9 mouse cellular contexts compared by ENCODE assay signal in the genomic region with DNA sequence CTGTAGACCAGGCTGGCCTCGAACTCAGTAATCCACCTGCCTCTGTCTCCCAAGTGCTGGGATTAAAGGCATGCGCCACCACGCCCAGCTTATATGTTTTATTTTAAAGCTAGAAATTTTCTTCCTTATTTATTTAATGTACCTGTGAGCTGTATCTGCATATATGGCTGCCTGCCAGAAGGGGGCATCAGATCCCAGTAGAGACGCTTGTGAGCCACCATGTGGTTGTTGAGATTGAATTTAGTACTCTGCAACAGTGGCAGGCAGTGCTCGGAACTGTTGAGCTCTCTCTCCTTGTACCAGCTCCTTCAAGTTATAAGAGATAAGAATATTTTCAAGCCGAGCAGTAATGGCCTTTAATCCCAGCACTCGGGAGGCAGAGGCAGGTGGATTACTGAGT. TPM values are rescaled to one million over a fixed set of nuclear protein-coding genes. Genes with fewer than 3 reads are reported as not detected.
DNase-seq lines count a peak whose midpoint lies in the region; ATAC-seq and TF ChIP-seq lines count a peak whose summit lies in the region.
"Had no signal": no experiment of that assay in that cellular context is flagged by ENCODE, and none has a peak within 500 bp of the region (broad histone marks: within the 10 kb centered on the region; RNA-seq: fewer than 3 reads in every experiment).

No protein-coding gene starts in this region.

- H3K4me1 ChIP-seq in hindbrain, postnatal 0 days (ENCODE audit: insufficient read depth, low read length) = no peaks in the 10 kb centered on the region
- no peaks in the 10 kb centered on the region for H3K4me1 ChIP-seq in hindbrain, embryonic 16.5 days (ENCODE audit: control insufficient read depth, insufficient read depth, low read depth, low read length)
- no peaks in the 10 kb centered on the region for H3K4me1 ChIP-seq in bone marrow macrophage, adult 2 months (ENCODE audit: control insufficient read depth, insufficient read depth, low read length)
- H3K4me1 ChIP-seq in lung, embryonic 14.5 days (ENCODE audit: insufficient read depth) = no peaks in the 10 kb centered on the region
- H3K4me1 ChIP-seq in heart, embryonic 10.5 days = no peaks in the 10 kb centered on the region

- H3K4me3 ChIP-seq in hindbrain, postnatal 0 days (ENCODE audit: low read length) = no peak overlapping the region
- H3K4me3 ChIP-seq in hindbrain, embryonic 16.5 days (ENCODE audit: low read length) = no peak overlapping the region
- no peak overlapping the region for H3K4me3 ChIP-seq in bone marrow macrophage, adult 2 months (ENCODE audit: insufficient read depth, low read length)
- no peak overlapping the region for H3K4me3 ChIP-seq in lung, embryonic 14.5 days (ENCODE audit: low read depth, low read length)
- no peak overlapping the region for H3K4me3 ChIP-seq in heart, embryonic 10.5 days
- H3K4me3 ChIP-seq: heart, embryonic 13.5 days had no signal

- ATAC-seq in hindbrain, postnatal 0 days = no peak
- ATAC-seq in hindbrain, embryonic 16.5 days = no peak
- no peak for ATAC-seq in lung, embryonic 14.5 days (ENCODE audit: insufficient read depth)

- WGBS in hindbrain, postnatal 0 days = 77% methylated on average over 7 of the region's 7 CpGs
- WGBS in hindbrain, embryonic 16.5 days = 77% methylated on average over 7 of the region's 7 CpGs
- WGBS in lung, embryonic 14.5 days = 73% methylated on average over 7 of the region's 7 CpGs
- 77% methylated on average over 7 of the region's 7 CpGs for WGBS in heart, embryonic 10.5 days

- no peak overlapping the region for H3K9ac ChIP-seq in hindbrain, postnatal 0 days (replicated peaks; ENCODE audit: low read length)
- no peak overlapping the region for H3K9ac ChIP-seq in hindbrain, embryonic 16.5 days (ENCODE audit: low read depth, low read length)
- H3K9ac ChIP-seq in lung, embryonic 14.5 days = no peak overlapping the region
- H3K9ac ChIP-seq: heart, embryonic 13.5 days had no signal

- H3K27ac ChIP-seq in hindbrain, postnatal 0 days = no peak overlapping the region
- no peak overlapping the region for H3K27ac ChIP-seq in hindbrain, embryonic 16.5 days (ENCODE audit: low read depth, low read length)
- H3K27ac ChIP-seq in bone marrow macrophage, adult 2 months (ENCODE audit: insufficient read depth, low read depth, low read length) = no peak overlapping the region
- no peak overlapping the region for H3K27ac ChIP-seq in lung, embryonic 14.5 days (ENCODE audit: low read depth)
- H3K27ac ChIP-seq in heart, embryonic 10.5 days = no peak overlapping the region
- H3K27ac ChIP-seq: heart, embryonic 13.5 days had no signal

- TF ChIP-seq CTCF in hindbrain, postnatal 0 days (IDR thresholded peaks at IDR 0.05; ENCODE audit: low read depth) = peak; percentile 56
- TF ChIP-seq CTCF in bone marrow macrophage, adult 2 months (IDR thresholded peaks at IDR 0.05; ENCODE audit: low read depth, low read length) = peak; percentile 37
- TF ChIP-seq CTCF in lung, embryonic 14.5 days (IDR thresholded peaks at IDR 0.05; ENCODE audit: low read depth) = peak; percentile 47

- TF ChIP-seq POLR2A in bone marrow macrophage, adult 2 months (IDR thresholded peaks at IDR 0.05; ENCODE audit: borderline replicate concordance, low read depth, low read length) = no peak

- intact Hi-C loops in gastrocnemius, postnatal 14 days (cut with DNase I; ENCODE audit: low total_unique reads) = no loop called here

- H3K9me3 ChIP-seq in hindbrain, postnatal 0 days (ENCODE audit: low read length) = no peaks in the 10 kb centered on the region
- no peaks in the 10 kb centered on the region for H3K9me3 ChIP-seq in hindbrain, embryonic 16.5 days (ENCODE audit: control insufficient read depth, low read length)
- H3K9me3 ChIP-seq in lung, embryonic 14.5 days (ENCODE audit: low read depth, low read length) = no peaks in the 10 kb centered on the region
- H3K9me3 ChIP-seq in heart, embryonic 10.5 days = no peaks in the 10 kb centered on the region
- H3K9me3 ChIP-seq: heart, embryonic 13.5 days had no signal

- no peak overlapping the region for H3K4me2 ChIP-seq in hindbrain, postnatal 0 days (ENCODE audit: low read depth, low read length)
- H3K4me2 ChIP-seq in hindbrain, embryonic 16.5 days (ENCODE audit: low read length) = no peak overlapping the region
- no peak overlapping the region for H3K4me2 ChIP-seq in lung, embryonic 14.5 days
- H3K4me2 ChIP-seq: heart, embryonic 13.5 days had no signal

- H3K36me3 ChIP-seq in hindbrain, postnatal 0 days (ENCODE audit: insufficient read depth, low read length) = peaks cover 60% of the 10 kb centered on the region
- peaks cover 43% of the 10 kb centered on the region for H3K36me3 ChIP-seq in hindbrain, embryonic 16.5 days (ENCODE audit: control insufficient read depth, insufficient read depth, low read length)
- peaks cover 83% of the 10 kb centered on the region for H3K36me3 ChIP-seq in lung, embryonic 14.5 days (ENCODE audit: insufficient read depth)
- peaks cover 84% of the 10 kb centered on the region for H3K36me3 ChIP-seq in heart, embryonic 10.5 days

- H3K27me3 ChIP-seq in hindbrain, postnatal 0 days (ENCODE audit: insufficient read depth, low read length) = no peaks in the 10 kb centered on the region
- H3K27me3 ChIP-seq in hindbrain, embryonic 16.5 days (replicated peaks; ENCODE audit: control insufficient read depth, insufficient read depth, low read length) = no peaks in the 10 kb centered on the region
- no peaks in the 10 kb centered on the region for H3K27me3 ChIP-seq in lung, embryonic 14.5 days (ENCODE audit: insufficient read depth, low read length)
- no peaks in the 10 kb centered on the region for H3K27me3 ChIP-seq in heart, embryonic 10.5 days (ENCODE audit: insufficient read depth, poor library complexity, severe bottlenecking)
- H3K27me3 ChIP-seq: heart, embryonic 13.5 days had no signal

- DNase-seq in hindbrain, postnatal 0 days (ENCODE audit: low spot score) = peak; percentile 69
- peak; percentile 72 for DNase-seq in B cell, adult 2 months
- peak; percentile 62 for DNase-seq in lung, embryonic 14.5 days
- DNase-seq in Muller cell, postnatal 12 days (ENCODE audit: inconsistent ontology term) = no peak
- no peak for DNase-seq in gastrocnemius, postnatal 14 days
- no peak for DNase-seq in heart, embryonic 10.5 days (ENCODE audit: low spot score)

RNA-seq across cellular contexts. Expression of a gene that starts 20.6 kb away (rescaled TPM):
- total RNA-seq in hindbrain, postnatal 0 days (2014; rRNA removed) = 15.2 and 17.9 TPM in 2 replicates
- 23.9 and 24.8 TPM in 2 replicates for polyA plus RNA-seq in hindbrain, postnatal 0 days (2015; fragmentation: Nextera tagmentation; extraction: Ambion mirVana)
- polyA plus RNA-seq in hindbrain, embryonic 16.5 days (2015; fragmentation: Nextera tagmentation; extraction: Ambion mirVana) = 21.0 and 21.2 TPM in 2 replicates
- 95.2 and 96.3 TPM in 2 replicates for polyA plus RNA-seq in bone marrow macrophage, adult 2 months (2012; ENCODE audit: insufficient read depth, insufficient read length, missing spikeins)
- 57.4 and 57.7 TPM in 2 replicates for polyA plus RNA-seq in lung, embryonic 14.5 days (2014; fragmentation: Nextera tagmentation; extraction: Ambion mirVana)
- 10 to 100 TPM; 11.2 to 14.2 TPM for total RNA-seq in gastrocnemius, postnatal 14 days (2021)
- 39.4 and 47.3 TPM in 2 replicates for polyA plus RNA-seq in heart, embryonic 10.5 days (2016; fragmentation: Nextera tagmentation; extraction: Ambion mirVana)

RNA-seq across cellular contexts. Expression of a gene that starts 21.8 kb away (rescaled TPM):
- total RNA-seq in hindbrain, postnatal 0 days (2014; rRNA removed) = 85.6 and 87.7 TPM in 2 replicates
- 144 and 145 TPM in 2 replicates for polyA plus RNA-seq in hindbrain, postnatal 0 days (2015; fragmentation: Nextera tagmentation; extraction: Ambion mirVana)
- 105 and 116 TPM in 2 replicates for polyA plus RNA-seq in hindbrain, embryonic 16.5 days (2015; fragmentation: Nextera tagmentation; extraction: Ambion mirVana)
- 46.1 and 46.6 TPM in 2 replicates for polyA plus RNA-seq in bone marrow macrophage, adult 2 months (2012; ENCODE audit: insufficient read depth, insufficient read length, missing spikeins)
- polyA plus RNA-seq in lung, embryonic 14.5 days (2014; fragmentation: Nextera tagmentation; extraction: Ambion mirVana) = 49.9 and 51.1 TPM in 2 replicates
- total RNA-seq in gastrocnemius, postnatal 14 days (2021) = 10 to 100 TPM; 31.3 to 34.1 TPM
- polyA plus RNA-seq in heart, embryonic 10.5 days (2016; fragmentation: Nextera tagmentation; extraction: Ambion mirVana) = 71.3 and 83.9 TPM in 2 replicates

Comparison
In these comparisons a context has a peak if more than half of its experiments do, and no peak if none do; other contexts are left out.
1. DNase-seq: peak in hindbrain, postnatal 0 days (single experiment), B cell, adult 2 months (2 of 2) and lung, embryonic 14.5 days (single experiment); none in Muller cell, postnatal 12 days (single experiment), gastrocnemius, postnatal 14 days (single experiment) and heart, embryonic 10.5 days (single experiment).
2. Peak in every context shown above with its lines, with median percentiles within 50 percentile points of each other: CTCF ChIP-seq.